In the genomic region with DNA sequence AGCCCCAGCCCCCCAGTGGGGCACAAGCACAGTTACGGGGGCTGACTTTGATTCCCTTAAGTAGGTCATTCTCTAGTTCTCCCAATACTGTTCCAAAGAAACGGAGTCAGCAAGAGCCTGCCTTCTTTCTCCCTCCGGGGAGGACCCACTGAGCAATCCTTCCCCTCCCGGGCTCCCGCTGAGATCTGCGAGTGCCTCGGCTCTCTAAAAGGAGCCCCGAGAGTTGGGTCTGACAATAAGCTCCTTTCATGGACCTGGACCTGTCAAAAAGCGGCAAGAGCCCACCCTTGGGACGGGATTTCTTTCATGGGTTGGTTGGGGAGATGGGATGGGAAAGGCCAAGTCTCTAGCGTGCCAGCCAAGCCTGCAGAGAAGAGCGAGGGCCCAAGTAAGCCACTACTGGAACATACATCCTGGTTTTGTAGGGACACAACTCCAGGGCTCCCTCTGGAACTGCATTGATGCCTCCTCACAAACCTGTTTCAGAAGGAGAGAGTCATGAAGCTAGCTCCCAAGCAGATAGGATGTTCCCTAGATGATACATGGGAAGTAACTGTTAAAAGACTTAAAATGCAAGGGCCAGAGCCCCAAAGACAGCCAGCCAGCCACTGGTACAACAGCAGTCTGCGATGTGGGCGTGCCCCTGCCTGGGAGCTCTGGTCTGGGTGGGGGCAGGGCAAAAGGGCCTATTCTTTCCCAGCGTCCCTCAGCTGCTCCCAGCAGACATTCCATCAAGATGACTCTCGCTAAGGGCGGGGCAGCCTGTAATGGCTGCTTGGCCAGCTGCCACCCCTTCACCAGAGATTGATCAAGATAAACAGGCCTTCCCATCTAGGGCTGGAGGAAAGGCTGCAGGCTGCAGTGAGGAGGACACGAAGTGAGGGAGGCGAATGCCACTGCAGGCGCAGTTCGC, we compare ENCODE assay signal across 8 mouse cellular contexts. TPM values are rescaled to one million over a fixed set of nuclear protein-coding genes. Genes with fewer than 3 reads are reported as not detected.
A peak's percentile ranks its signal among the peaks of the same experiment; 100 is the strongest.
DNase-seq lines count a peak whose midpoint lies in the region; ATAC-seq lines count a peak whose summit lies in the region.

No protein-coding gene starts in this region.

- H3K4me2 ChIP-seq in hindbrain, embryonic 12.5 days (replicated peaks), result peak overlapping the region; percentile 45

- H3K36me3 ChIP-seq in hindbrain, embryonic 12.5 days, result no peaks in the 10 kb centered on the region

- no peaks in the 10 kb centered on the region for H3K27me3 ChIP-seq in hindbrain, embryonic 12.5 days

- peak; percentile 98 for DNase-seq in MN1 (ENCODE audit: low spot score)
- DNase-seq in cerebellum, adult 9-10 months, result peak; percentile 78
- DNase-seq in frontal cortex, postnatal 10 days (ENCODE audit: low spot score in 2 of 2), result peak; percentile 73 to 79
- peak; percentile 67 to 72 for DNase-seq in layer of hippocampus, postnatal 10 days (ENCODE audit: low spot score in 2 of 2)
- peak; percentile 98 for DNase-seq in lung, postnatal 10 days
- peak; percentile 65 to 72 for DNase-seq in right cerebral cortex, adult 2 months (ENCODE audit: low spot score in 2 of 2)
- no peak for DNase-seq in thymus, postnatal 0 days (ENCODE audit: low spot score)

- H3K9me3 ChIP-seq in hindbrain, embryonic 12.5 days (replicated peaks), result no peaks in the 10 kb centered on the region

- peak overlapping the region; percentile 98 for H3K27ac ChIP-seq in hindbrain, embryonic 12.5 days

- 5% methylated on average over 21 of the region's 21 CpGs for WGBS in hindbrain, embryonic 12.5 days

- peak; percentile 91 for ATAC-seq in hindbrain, embryonic 12.5 days (ENCODE audit: low FRiP score)

- H3K4me3 ChIP-seq in hindbrain, embryonic 12.5 days, result no peak overlapping the region

- peaks cover 77% of the 10 kb centered on the region for H3K4me1 ChIP-seq in hindbrain, embryonic 12.5 days

- H3K9ac ChIP-seq in hindbrain, embryonic 12.5 days, result peak overlapping the region; percentile 48; the same call in 1 of the 2 replicates

RNA-seq across cellular contexts. Expression of a gene that starts 49.2 kb away (rescaled TPM):
- 12.6 and 13.5 TPM in 2 replicates for polyA plus RNA-seq in hindbrain, embryonic 12.5 days (2016; fragmentation: Nextera tagmentation; extraction: Ambion mirVana)
- 100 to 1,000 TPM; 118 TPM for total RNA-seq in layer of hippocampus, postnatal 10 days (2021)
- polyA plus RNA-seq in thymus, postnatal 0 days (2015; fragmentation: Nextera tagmentation; extraction: Ambion mirVana), result 8.1 and 9.3 TPM in 2 replicates
